Mouse (Mus musculus) intestine, postnatal 0 days (tissue): Measurements from ENCODE around the gene Usp17lb. TPM values are rescaled to one million over a fixed set of nuclear protein-coding genes. Genes with fewer than 3 reads are reported as not detected.
"Not testable (repeated sequence)": the region's sequence is repeated elsewhere in the genome, so short reads cannot be mapped to it uniquely, and the experiment has no call there.

Experiments used
- ATAC-seq: fragments of 200-750 bp; cut with Nextera tagmentation; 2 replicates; pipeline ENCODE4 v1.8.0; 2017; ENCODE audit warnings: mild to moderate bottlenecking, moderate TSS enrichment, moderate library complexity
- H3K27ac ChIP-seq: fragments of 300-500 bp; sonication (generic); 2 replicates; pipeline ENCODE4 v1.5.1; 2014; ENCODE audit warnings: mild to moderate bottlenecking, low read depth, low read length, moderate library complexity
- H3K27me3 ChIP-seq: fragments of 300-500 bp; sonication (generic); replicated peaks from 2 replicates; pipeline ENCODE4 v1.6.1; 2014; ENCODE audit warnings: low read length, mixed read lengths; ENCODE audit not compliant: control insufficient read depth, insufficient read depth
- H3K36me3 ChIP-seq: fragments of 300-500 bp; sonication (generic); 2 replicates; pipeline ENCODE4 v1.6.1; 2014; ENCODE audit warnings: mild to moderate bottlenecking, moderate library complexity; ENCODE audit not compliant: control insufficient read depth, insufficient read depth
- H3K4me1 ChIP-seq: fragments of 300-500 bp; sonication (generic); replicated peaks from 2 replicates; pipeline ENCODE4 v1.6.1; 2014; ENCODE audit warnings: antibody characterized with exemption, low read length, mixed read lengths; ENCODE audit not compliant: control insufficient read depth, insufficient read depth
- H3K4me2 ChIP-seq: fragments of 300-500 bp; sonication (generic); replicated peaks from 2 replicates; pipeline ENCODE4 v1.6.1; 2014; ENCODE audit warnings: low read depth, mild to moderate bottlenecking, moderate library complexity
- H3K4me3 ChIP-seq: fragments of 300-500 bp; sonication (generic); 2 replicates; pipeline ENCODE4 v1.5.1; 2014; ENCODE audit warnings: low read depth, low read length
- H3K9ac ChIP-seq: fragments of 300-500 bp; sonication (generic); 2 replicates; pipeline ENCODE4 v1.6.1; 2014; ENCODE audit warnings: mild to moderate bottlenecking, low read depth, low read length
- H3K9me3 ChIP-seq: fragments of 300-500 bp; sonication (generic); 2 replicates; pipeline ENCODE4 v1.6.1; 2016; ENCODE audit warnings: mixed run types; ENCODE audit not compliant: control insufficient read depth
- CTCF ChIP-seq: sonication (generic); IDR thresholded peaks from 2 replicates; pipeline ENCODE4 v1.5.1; 2016; ENCODE audit warnings: low read depth, mild to moderate bottlenecking, control low read depth, antibody characterized with exemption, moderate library complexity
- WGBS: fragments of 180-500 bp; shearing (Covaris S2); extraction: QIAGEN DNeasy Blood & Tissue Kit; methylation state at CpG from one replicate; pipeline ENCODE4 v1.1.7; 2014; 5-methylcytosine and 5-hydroxymethylcytosine counted together
- polyA plus RNA-seq: library from polyadenylated mRNA; unstranded; fragments of >200 nt; fragmentation: Nextera tagmentation; extraction: Ambion mirVana; gene quantifications from 2 replicates; pipeline ENCODE4 v1.2.1, GENCODE M21; 2015

Usp17lb gene
- polyA plus RNA-seq: not detected in 2 replicates

DNA sequence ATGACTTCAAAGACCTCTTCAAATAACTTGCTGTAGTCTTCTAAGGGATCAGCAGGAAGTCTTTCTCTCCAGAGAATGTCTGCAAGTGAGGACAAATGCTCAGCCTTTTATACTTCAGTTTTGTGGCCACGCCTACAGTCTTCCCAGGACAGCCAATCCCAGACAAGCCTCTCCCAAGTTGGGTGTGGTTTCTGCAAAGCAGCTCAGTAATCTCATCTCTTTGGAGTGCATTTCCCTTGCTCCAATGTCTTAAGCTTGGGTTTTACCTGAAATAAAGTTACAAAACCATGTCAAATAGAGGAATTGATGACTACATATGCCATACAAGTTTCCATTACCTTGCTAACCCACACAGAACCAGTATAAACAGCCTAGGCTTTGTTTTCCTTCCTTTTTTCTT, at the start of gene Usp17lb:
TSS of gene Usp17lb (minus strand) at position 101 of the 400 bp plus-strand sequence.
- no peaks in the 10 kb centered on the region for H3K36me3 ChIP-seq
- no peak for ATAC-seq
- no peaks in the 10 kb centered on the region for H3K9me3 ChIP-seq
- no peaks in the 10 kb centered on the region for H3K4me1 ChIP-seq
- no peak within 1 kb of the TSS for H3K4me2 ChIP-seq
- no peak within 1 kb of the TSS for H3K27ac ChIP-seq
- H3K4me3 ChIP-seq: no peak within 1 kb of the TSS
- no peak within 1 kb of the TSS for H3K9ac ChIP-seq
- 50% methylated on average over 1 of the region's 1 CpGs for WGBS
- no peaks in the 10 kb centered on the region for H3K27me3 ChIP-seq
- no peak for TF ChIP-seq CTCF

- no peaks in the 10 kb centered on the region for H3K36me3 ChIP-seq
- 32% methylated on average over 1 of the region's 1 CpGs for WGBS
- H3K9me3 ChIP-seq: no peaks in the 10 kb centered on the region
- no peak within 1 kb of the TSS for H3K27ac ChIP-seq
- no peaks in the 10 kb centered on the region for H3K27me3 ChIP-seq
- ATAC-seq: no peak
- no peak within 1 kb of the TSS for H3K9ac ChIP-seq
- no peaks in the 10 kb centered on the region for H3K4me1 ChIP-seq
- no peak for TF ChIP-seq CTCF
- H3K4me3 ChIP-seq: no peak within 1 kb of the TSS
- H3K4me2 ChIP-seq: no peak within 1 kb of the TSS
Measured at GRCm38 (mm10) chr7:104877731-104878130, 35.3 kb upstream of the Usp17lb start, which contains the start of gene Olfr665. Olfr665 (plus strand) TSS chr7:104878031.

- 85% methylated on average over 3 of the region's 3 CpGs for WGBS
- no peak for ATAC-seq
- TF ChIP-seq CTCF: no peak
- Histone ChIP-seq H3K4me3 (no peak overlapping the region), H3K9ac (no peak overlapping the region), H3K4me2 (no peak overlapping the region), H3K4me1 (no peaks in the 10 kb centered on the region), H3K36me3 (no peaks in the 10 kb centered on the region), H3K27me3 (no peaks in the 10 kb centered on the region), H3K9me3 (no peaks in the 10 kb centered on the region), H3K27ac (no peak overlapping the region)
Measured at GRCm38 (mm10) chr7:104861381-104861780, 19.0 kb upstream of the Usp17lb start.

- Histone ChIP-seq H3K9me3 (no peaks in the 10 kb centered on the region), H3K36me3 (no peaks in the 10 kb centered on the region), H3K4me3 (no peak overlapping the region), H3K4me1 (no peaks in the 10 kb centered on the region), H3K9ac (no peak overlapping the region), H3K27ac (no peak overlapping the region), H3K4me2 (no peak overlapping the region), H3K27me3 (no peaks in the 10 kb centered on the region)
- ATAC-seq: no peak
- 61% methylated on average over 1 of the region's 1 CpGs for WGBS
- no peak for TF ChIP-seq CTCF
Measured at GRCm38 (mm10) chr7:104857683-104858082, 15.3 kb upstream of the Usp17lb start.

- H3K36me3 ChIP-seq, H3K9me3 ChIP-seq, H3K9ac ChIP-seq, H3K27ac ChIP-seq, ATAC-seq, H3K4me3 ChIP-seq, H3K27me3 ChIP-seq, H3K4me2 ChIP-seq, H3K4me1 ChIP-seq: not testable (repeated sequence)
- WGBS: 65% methylated on average over 2 of the region's 2 CpGs
Measured at GRCm38 (mm10) chr7:104856709-104857108, 14.3 kb upstream of the Usp17lb start, which contains the start of gene Usp17la. Usp17la (plus strand) TSS chr7:104857009.

DNA sequence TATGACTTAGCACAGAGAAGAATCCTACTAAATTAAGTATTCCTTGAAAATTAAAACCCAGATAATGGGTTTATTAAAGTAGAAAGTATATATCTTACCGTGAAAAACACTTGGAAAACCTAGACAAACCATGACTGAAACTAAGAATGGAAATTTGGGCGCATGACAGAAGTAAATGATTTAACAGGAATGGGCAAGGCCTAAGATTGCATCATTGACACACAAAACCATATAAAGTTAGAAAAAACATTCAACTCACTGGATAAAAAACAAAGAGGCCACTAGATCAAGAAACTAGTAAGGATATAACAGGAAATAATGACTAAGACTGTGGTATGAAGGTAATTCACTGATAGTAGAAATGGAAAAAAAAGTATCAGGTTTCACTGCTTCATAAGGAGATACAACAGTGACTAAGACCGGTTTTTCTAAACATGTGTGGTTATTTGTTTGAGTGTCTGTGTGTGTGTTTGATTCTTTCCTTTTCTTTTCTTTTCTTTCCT, 12.9 kb upstream of the Usp17lb start:
- Histone ChIP-seq H3K4me2 (no peak overlapping the region), H3K4me1 (no peaks in the 10 kb centered on the region), H3K9ac (no peak overlapping the region), H3K9me3 (no peaks in the 10 kb centered on the region), H3K36me3 (no peaks in the 10 kb centered on the region), H3K27me3 (no peaks in the 10 kb centered on the region), H3K4me3 (no peak overlapping the region), H3K27ac (no peak overlapping the region)
- ATAC-seq: no peak
- WGBS: 66% methylated on average over 3 of the region's 3 CpGs
- no peak for TF ChIP-seq CTCF

GRCm38 (mm10) chr7:104851546-104851945, 9.1 kb upstream of the Usp17lb start:
- not testable (repeated sequence) for H3K36me3 ChIP-seq, H3K4me1 ChIP-seq, H3K4me3 ChIP-seq, H3K9ac ChIP-seq, H3K27ac ChIP-seq, H3K9me3 ChIP-seq, H3K4me2 ChIP-seq, H3K27me3 ChIP-seq, ATAC-seq
- 81% methylated on average over 2 of the region's 2 CpGs for WGBS
